Mouse (Mus musculus) spleen, postnatal 4 days (tissue): ENCODE measurements around the gene Hadhb.

Experiments used
- DNase-seq, 2 experiments: peaks; one replicate each; pipeline ENCODE4 v3.0.0; 2022; ENCODE audit warnings: low spot score in 2 of 2

Hadhb gene

GRCm38 (mm10) chr5:30233042-30233441 is 78.0 kb downstream of the Hadhb start:
- peak; percentile 29 to 69 for DNase-seq

- no peak for DNase-seq
Observed at GRCm38 (mm10) chr5:30233979-30234378, 78.9 kb downstream of the Hadhb start.
